Mouse (Mus musculus): Measurements from ENCODE around the gene P2rx7. TPM values are rescaled to one million over a fixed set of nuclear protein-coding genes. Genes with fewer than 3 reads are reported as not detected.

The P2rx7 gene
- polyA plus RNA-seq, 1 experiment from 2014 or later: 2.1 TPM

DNA sequence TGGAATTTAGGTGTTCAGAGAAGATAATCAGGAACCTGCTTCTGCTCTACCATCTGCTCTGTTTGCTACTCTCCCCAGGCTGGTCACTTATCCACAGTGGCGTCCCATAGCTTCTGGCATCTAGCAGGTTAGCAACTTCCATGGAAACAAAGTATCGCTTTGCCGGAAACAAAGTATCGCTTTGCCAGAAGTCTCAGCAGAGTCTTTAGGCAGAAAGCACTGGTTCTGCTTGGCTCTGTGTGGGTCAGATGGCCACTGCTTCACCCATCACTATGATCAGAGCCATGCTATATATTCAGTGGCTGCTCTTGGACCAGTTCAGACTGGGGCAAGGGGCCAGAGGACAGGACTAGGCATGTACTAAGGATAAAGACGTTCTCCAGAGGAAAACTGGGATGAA is 28.6 kb downstream of the P2rx7 start:
- Histone ChIP-seq H3K4me1 (ENCODE audit: control insufficient read depth, insufficient read depth, low read length) (peaks cover 7% of the 10 kb centered on the region), H3K4me2 (ENCODE audit: low read depth, low read length) (no peak overlapping the region), H3K36me3 (ENCODE audit: control insufficient read depth, insufficient read depth, low read length) (no peaks in the 10 kb centered on the region), H3K9me3 (ENCODE audit: control insufficient read depth, low read length) (no peaks in the 10 kb centered on the region), H3K27me3 (replicated peaks; ENCODE audit: control insufficient read depth, insufficient read depth, low read length) (no peaks in the 10 kb centered on the region), H3K27ac (ENCODE audit: low read length) (no peak overlapping the region), H3K4me3 (ENCODE audit: low read length) (no peak overlapping the region), H3K9ac (ENCODE audit: low read depth, low read length) (no peak overlapping the region)
- no peak for ATAC-seq
- WGBS: 88% methylated on average over 5 of the region's 5 CpGs

DNA sequence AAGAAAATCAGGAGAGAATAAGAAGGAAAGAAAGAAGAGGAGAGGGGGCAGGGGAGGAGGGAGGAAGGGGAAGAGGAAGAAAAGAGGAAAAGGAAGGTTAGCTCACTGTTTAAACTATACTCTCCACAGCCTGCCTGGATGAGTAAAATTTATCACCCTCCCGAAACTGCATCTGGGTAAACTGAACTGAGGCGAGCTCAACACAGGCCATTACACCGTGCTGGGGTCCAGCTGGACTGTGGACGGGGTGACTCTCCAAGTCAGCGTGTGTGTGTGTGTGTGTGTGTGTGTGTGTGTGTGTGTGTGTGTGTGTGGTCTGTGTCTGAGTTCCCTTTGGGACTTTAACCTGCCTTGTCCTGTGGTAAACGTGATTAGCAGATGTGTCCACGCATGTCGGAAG is 32.3 kb downstream of the P2rx7 start:
- 0 out of 2 replicates have a peak, but pooled peaks have one; percentile 38 for ATAC-seq
- H3K36me3 ChIP-seq (ENCODE audit: control insufficient read depth, insufficient read depth, low read length): no peaks in the 10 kb centered on the region
- H3K4me3 ChIP-seq (ENCODE audit: low read length): no peak overlapping the region
- WGBS: 52% methylated on average over 8 of the region's 8 CpGs
- no peaks in the 10 kb centered on the region for H3K9me3 ChIP-seq (ENCODE audit: control insufficient read depth, low read length)
- no peak overlapping the region for H3K9ac ChIP-seq (ENCODE audit: low read depth, low read length)
- H3K4me1 ChIP-seq (ENCODE audit: control insufficient read depth, insufficient read depth, low read length): no peaks in the 10 kb centered on the region
- no peak overlapping the region for H3K27ac ChIP-seq (ENCODE audit: low read length)
- H3K4me2 ChIP-seq (ENCODE audit: low read depth, low read length): no peak overlapping the region
- no peaks in the 10 kb centered on the region for H3K27me3 ChIP-seq (replicated peaks; ENCODE audit: control insufficient read depth, insufficient read depth, low read length)

DNA sequence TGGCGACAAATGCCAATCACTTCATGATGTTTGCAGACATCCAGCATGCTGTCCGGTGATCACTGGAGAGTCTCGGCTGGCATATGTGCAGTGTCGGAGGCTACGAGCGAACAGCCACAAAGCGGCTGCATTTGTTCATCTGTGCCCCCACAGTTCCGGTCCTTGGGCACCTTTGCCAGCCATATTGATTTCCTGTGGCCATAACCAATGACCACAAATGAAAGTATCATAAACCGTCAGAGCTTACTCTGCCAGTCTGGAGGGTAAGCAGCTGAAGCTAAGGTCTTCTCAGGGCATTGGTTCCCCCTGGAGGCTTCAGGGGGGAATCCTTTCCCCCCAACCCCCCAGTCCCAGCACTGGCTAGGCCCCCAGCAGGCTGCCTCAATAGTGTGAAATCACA is 34.3 kb downstream of the P2rx7 start:
- 89% methylated on average over 9 of the region's 9 CpGs for WGBS
- H3K27me3 ChIP-seq (replicated peaks; ENCODE audit: control insufficient read depth, insufficient read depth, low read length): no peaks in the 10 kb centered on the region
- H3K4me1 ChIP-seq (ENCODE audit: control insufficient read depth, insufficient read depth, low read length): no peaks in the 10 kb centered on the region
- ATAC-seq: no peak
- H3K4me3 ChIP-seq (ENCODE audit: low read length): no peak overlapping the region
- no peak overlapping the region for H3K9ac ChIP-seq (ENCODE audit: low read depth, low read length)
- no peaks in the 10 kb centered on the region for H3K36me3 ChIP-seq (ENCODE audit: control insufficient read depth, insufficient read depth, low read length)
- no peaks in the 10 kb centered on the region for H3K9me3 ChIP-seq (ENCODE audit: control insufficient read depth, low read length)
- no peak overlapping the region for H3K4me2 ChIP-seq (ENCODE audit: low read depth, low read length)
- H3K27ac ChIP-seq (ENCODE audit: low read length): no peak overlapping the region

DNA sequence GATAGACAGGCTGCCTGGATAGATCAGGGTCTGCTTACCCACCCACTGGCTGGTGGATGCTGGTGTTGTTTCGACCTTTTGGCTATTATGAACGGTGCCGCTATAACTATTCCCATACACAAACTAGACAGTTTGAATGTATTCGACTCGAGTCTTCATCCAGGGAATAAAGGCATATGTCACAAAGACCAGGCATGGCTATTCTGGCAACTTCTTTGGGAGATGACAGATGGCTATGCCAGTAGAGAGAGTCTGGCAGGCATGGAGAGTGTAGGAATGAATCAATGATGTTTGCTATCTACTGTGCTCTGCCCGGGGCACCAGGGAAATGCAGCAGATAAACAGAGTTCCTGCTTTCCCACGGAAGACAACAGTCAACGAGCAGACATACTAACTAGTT is 36.2 kb downstream of the P2rx7 start:
- Histone ChIP-seq H3K9me3 (ENCODE audit: control insufficient read depth, low read length) (no peaks in the 10 kb centered on the region), H3K27ac (ENCODE audit: low read length) (no peak overlapping the region), H3K27me3 (replicated peaks; ENCODE audit: control insufficient read depth, insufficient read depth, low read length) (no peaks in the 10 kb centered on the region), H3K4me2 (ENCODE audit: low read depth, low read length) (no peak overlapping the region), H3K4me1 (ENCODE audit: control insufficient read depth, insufficient read depth, low read length) (no peaks in the 10 kb centered on the region), H3K4me3 (ENCODE audit: low read length) (no peak overlapping the region), H3K9ac (ENCODE audit: low read depth, low read length) (no peak overlapping the region), H3K36me3 (ENCODE audit: control insufficient read depth, insufficient read depth, low read length) (no peaks in the 10 kb centered on the region)
- ATAC-seq: no peak
- WGBS: 81% methylated on average over 8 of the region's 8 CpGs

DNA sequence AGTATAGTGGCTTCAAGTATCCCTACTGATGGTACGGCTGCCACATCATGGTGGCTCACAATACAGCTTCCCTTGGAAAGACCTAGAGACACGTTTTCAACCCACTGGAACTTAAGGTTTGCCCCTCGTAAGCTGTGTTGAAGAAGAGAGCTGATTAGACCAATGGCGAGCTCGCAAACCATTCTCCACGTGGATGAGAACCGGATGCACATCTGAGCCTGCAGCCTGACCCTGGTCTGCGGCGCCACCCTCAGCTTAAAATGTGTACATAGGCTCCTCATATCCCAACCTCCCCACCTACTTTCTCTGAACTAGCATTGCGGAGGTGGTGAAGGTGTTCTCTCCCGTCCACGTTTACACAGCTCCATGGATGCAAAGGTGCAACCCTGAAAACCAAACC is 37.6 kb downstream of the P2rx7 start:
- Histone ChIP-seq H3K36me3 (ENCODE audit: control insufficient read depth, insufficient read depth, low read length) (no peaks in the 10 kb centered on the region), H3K4me1 (ENCODE audit: control insufficient read depth, insufficient read depth, low read length) (no peaks in the 10 kb centered on the region), H3K9me3 (ENCODE audit: control insufficient read depth, low read length) (no peaks in the 10 kb centered on the region), H3K4me3 (ENCODE audit: low read length) (no peak overlapping the region), H3K27me3 (replicated peaks; ENCODE audit: control insufficient read depth, insufficient read depth, low read length) (no peaks in the 10 kb centered on the region), H3K27ac (ENCODE audit: low read length) (no peak overlapping the region), H3K9ac (ENCODE audit: low read depth, low read length) (no peak overlapping the region), H3K4me2 (ENCODE audit: low read depth, low read length) (no peak overlapping the region)
- 79% methylated on average over 12 of the region's 12 CpGs for WGBS
- no peak for ATAC-seq

DNA sequence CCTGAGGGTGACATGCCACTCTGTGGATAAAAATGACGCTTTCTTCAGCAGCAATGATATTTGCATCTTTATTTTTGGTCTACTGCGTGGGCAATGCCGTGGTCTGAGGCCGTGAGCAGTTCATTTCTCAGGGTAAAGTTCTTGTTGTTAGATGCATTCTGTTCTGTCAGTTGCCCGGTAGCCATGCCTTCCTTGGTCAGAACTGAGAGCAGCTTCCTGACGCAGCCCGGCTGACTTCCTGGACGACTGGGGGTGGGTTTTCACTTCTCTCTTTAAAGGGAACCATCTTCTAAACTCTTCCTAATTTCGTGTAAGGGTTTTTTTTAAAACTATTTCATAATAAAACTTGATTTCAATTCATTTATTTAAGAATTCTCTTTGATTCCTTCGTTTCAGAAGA is 40.2 kb downstream of the P2rx7 start:
- H3K9ac ChIP-seq (ENCODE audit: low read depth, low read length): no peak overlapping the region
- H3K27me3 ChIP-seq (replicated peaks; ENCODE audit: control insufficient read depth, insufficient read depth, low read length): no peaks in the 10 kb centered on the region
- no peaks in the 10 kb centered on the region for H3K36me3 ChIP-seq (ENCODE audit: control insufficient read depth, insufficient read depth, low read length)
- H3K27ac ChIP-seq (ENCODE audit: low read length): no peak overlapping the region
- no peaks in the 10 kb centered on the region for H3K9me3 ChIP-seq (ENCODE audit: control insufficient read depth, low read length)
- H3K4me2 ChIP-seq (ENCODE audit: low read depth, low read length): no peak overlapping the region
- no peak overlapping the region for H3K4me3 ChIP-seq (ENCODE audit: low read length)
- no peak for ATAC-seq
- H3K4me1 ChIP-seq (ENCODE audit: control insufficient read depth, insufficient read depth, low read length): no peaks in the 10 kb centered on the region
- WGBS: 67% methylated on average over 10 of the region's 10 CpGs

DNA sequence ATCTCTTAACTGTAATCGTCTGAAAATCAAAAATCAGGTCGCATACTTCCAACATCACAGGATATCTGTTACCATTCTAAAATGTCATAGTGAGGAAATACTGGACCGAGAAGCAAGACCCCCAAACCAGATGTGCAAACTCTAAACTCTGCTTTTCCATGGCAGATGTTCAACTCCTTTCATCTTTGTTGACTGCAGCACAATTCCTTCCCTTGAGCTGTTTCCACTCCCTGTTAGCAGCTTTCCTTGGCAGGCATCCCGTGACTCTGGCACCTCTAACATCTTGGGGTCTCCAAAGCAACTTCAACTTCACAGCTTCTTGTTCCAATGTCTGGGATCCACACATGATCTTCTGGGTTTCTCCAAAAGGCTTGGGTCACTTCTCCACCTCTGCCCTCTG is 43.7 kb downstream of the P2rx7 start:
- no peaks in the 10 kb centered on the region for H3K4me1 ChIP-seq (ENCODE audit: control insufficient read depth, insufficient read depth, low read length)
- no peak for ATAC-seq
- H3K4me2 ChIP-seq (ENCODE audit: low read depth, low read length): no peak overlapping the region
- no peak overlapping the region for H3K27ac ChIP-seq (ENCODE audit: low read length)
- H3K36me3 ChIP-seq (ENCODE audit: control insufficient read depth, insufficient read depth, low read length): no peaks in the 10 kb centered on the region
- H3K9ac ChIP-seq (ENCODE audit: low read depth, low read length): no peak overlapping the region
- H3K27me3 ChIP-seq (replicated peaks; ENCODE audit: control insufficient read depth, insufficient read depth, low read length): no peaks in the 10 kb centered on the region
- 82% methylated on average over 4 of the region's 4 CpGs for WGBS
- H3K9me3 ChIP-seq (ENCODE audit: control insufficient read depth, low read length): no peaks in the 10 kb centered on the region
- H3K4me3 ChIP-seq (ENCODE audit: low read length): no peak overlapping the region

DNA sequence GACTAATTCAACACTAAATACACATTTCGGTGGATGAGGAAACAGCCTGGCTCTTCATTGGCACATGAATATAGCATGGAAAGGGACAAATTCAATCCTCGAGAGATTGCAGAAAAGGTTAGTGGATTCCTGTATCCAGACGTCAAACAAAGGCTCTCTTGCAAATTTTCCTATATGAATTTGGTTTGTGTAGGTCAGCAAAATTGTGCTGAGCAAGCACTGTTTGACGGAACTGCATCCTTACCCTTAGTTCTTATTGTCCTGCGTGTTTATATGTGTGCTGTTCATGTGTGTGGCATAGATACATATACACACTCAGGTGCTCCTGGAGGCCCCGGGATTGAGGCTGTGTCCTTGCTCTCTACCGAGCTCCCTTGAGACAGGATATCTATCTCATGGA is 45.4 kb downstream of the P2rx7 start:
- no peaks in the 10 kb centered on the region for H3K9me3 ChIP-seq (ENCODE audit: control insufficient read depth, low read length)
- 83% methylated on average over 7 of the region's 7 CpGs for WGBS
- no peak overlapping the region for H3K4me3 ChIP-seq (ENCODE audit: low read length)
- H3K36me3 ChIP-seq (ENCODE audit: control insufficient read depth, insufficient read depth, low read length): no peaks in the 10 kb centered on the region
- H3K4me2 ChIP-seq (ENCODE audit: low read depth, low read length): no peak overlapping the region
- no peaks in the 10 kb centered on the region for H3K27me3 ChIP-seq (replicated peaks; ENCODE audit: control insufficient read depth, insufficient read depth, low read length)
- H3K27ac ChIP-seq (ENCODE audit: low read length): no peak overlapping the region
- no peak for ATAC-seq
- no peak overlapping the region for H3K9ac ChIP-seq (ENCODE audit: low read depth, low read length)
- H3K4me1 ChIP-seq (ENCODE audit: control insufficient read depth, insufficient read depth, low read length): peaks cover 2% of the 10 kb centered on the region; the same call in 1 of the 2 replicates

DNA sequence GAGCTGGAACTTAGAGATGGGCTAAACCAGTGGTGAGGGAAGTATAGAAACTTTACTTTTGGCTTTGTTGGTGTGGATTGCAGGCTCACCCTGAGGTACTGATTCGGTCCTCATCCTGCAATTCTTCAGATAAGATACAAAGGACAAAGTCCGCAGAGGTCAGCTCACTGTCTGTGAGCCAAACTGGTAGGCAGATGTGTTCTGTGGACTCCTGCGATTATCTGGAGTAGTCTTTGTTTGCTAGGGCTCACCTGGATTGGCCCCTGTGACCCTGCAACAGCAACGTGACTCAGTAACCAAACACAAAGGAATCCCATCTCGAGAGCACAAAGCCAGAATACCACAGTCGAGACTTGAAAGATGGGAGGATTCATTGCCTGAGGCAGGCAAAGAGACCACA is 46.8 kb downstream of the P2rx7 start:
- Histone ChIP-seq H3K36me3 (ENCODE audit: control insufficient read depth, insufficient read depth, low read length) (no peaks in the 10 kb centered on the region), H3K9ac (ENCODE audit: low read depth, low read length) (no peak overlapping the region), H3K4me1 (ENCODE audit: control insufficient read depth, insufficient read depth, low read length) (peaks cover 2% of the 10 kb centered on the region; the same call in 1 of the 2 replicates), H3K4me2 (ENCODE audit: low read depth, low read length) (no peak overlapping the region), H3K9me3 (ENCODE audit: control insufficient read depth, low read length) (no peaks in the 10 kb centered on the region), H3K27ac (ENCODE audit: low read length) (no peak overlapping the region), H3K4me3 (ENCODE audit: low read length) (no peak overlapping the region), H3K27me3 (replicated peaks; ENCODE audit: control insufficient read depth, insufficient read depth, low read length) (no peaks in the 10 kb centered on the region)
- ATAC-seq: peak; percentile 41; the same call in 1 of the 2 replicates
- WGBS: 47% methylated on average over 6 of the region's 6 CpGs

DNA sequence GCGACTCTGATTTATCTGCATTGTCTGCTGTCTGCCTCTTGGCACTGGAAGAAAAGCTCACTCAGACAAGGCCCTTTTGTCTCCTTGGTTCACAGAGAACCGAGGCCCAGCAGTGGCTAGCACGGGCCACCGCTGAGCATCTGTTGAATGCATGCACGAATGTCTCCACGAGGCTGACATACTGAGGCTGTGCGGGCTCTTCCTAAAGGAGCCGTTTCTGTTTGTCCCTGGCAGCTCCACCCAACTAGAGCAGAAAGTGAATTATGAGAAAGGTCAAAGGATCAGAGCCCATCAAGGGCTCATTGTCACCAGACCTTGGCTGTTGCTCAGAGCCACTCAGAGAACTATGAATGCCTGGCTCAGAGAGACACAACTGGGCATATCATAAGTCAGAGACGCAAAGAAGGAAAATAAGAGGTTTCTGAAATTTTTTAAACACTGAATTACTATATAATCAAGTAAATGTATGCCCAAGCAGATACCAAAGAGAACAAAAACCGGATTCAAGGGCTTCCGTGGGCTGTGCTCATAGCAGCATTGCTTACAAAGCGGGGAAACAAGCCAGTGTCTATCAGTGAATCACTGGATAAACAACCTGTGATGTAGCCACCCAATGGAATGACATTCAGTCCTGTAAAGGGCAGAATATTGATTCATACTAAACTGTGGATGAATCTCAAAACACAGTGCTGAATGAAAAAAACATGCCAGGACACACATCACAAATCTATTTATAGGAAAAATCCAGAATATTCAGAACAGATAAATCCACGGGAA is 49.9 kb downstream of the P2rx7 start:
- Histone ChIP-seq H3K4me3 (ENCODE audit: low read length) (no peak overlapping the region), H3K4me1 (ENCODE audit: control insufficient read depth, insufficient read depth, low read length) (peaks cover 10% of the 10 kb centered on the region), H3K9me3 (ENCODE audit: control insufficient read depth, low read length) (no peaks in the 10 kb centered on the region), H3K36me3 (ENCODE audit: control insufficient read depth, insufficient read depth, low read length) (no peaks in the 10 kb centered on the region), H3K9ac (ENCODE audit: low read depth, low read length) (no peak overlapping the region), H3K27me3 (replicated peaks; ENCODE audit: control insufficient read depth, insufficient read depth, low read length) (no peaks in the 10 kb centered on the region), H3K27ac (ENCODE audit: low read length) (no peak overlapping the region), H3K4me2 (ENCODE audit: low read depth, low read length) (no peak overlapping the region)
- 38% methylated on average over 13 of the region's 13 CpGs for WGBS
- peak; percentile 39; the same call in 1 of the 2 replicates for ATAC-seq

Measured in intestine, embryonic 16.5 days (tissue).